ENCODE assay signal across 8 mouse cellular contexts in the genomic region with DNA sequence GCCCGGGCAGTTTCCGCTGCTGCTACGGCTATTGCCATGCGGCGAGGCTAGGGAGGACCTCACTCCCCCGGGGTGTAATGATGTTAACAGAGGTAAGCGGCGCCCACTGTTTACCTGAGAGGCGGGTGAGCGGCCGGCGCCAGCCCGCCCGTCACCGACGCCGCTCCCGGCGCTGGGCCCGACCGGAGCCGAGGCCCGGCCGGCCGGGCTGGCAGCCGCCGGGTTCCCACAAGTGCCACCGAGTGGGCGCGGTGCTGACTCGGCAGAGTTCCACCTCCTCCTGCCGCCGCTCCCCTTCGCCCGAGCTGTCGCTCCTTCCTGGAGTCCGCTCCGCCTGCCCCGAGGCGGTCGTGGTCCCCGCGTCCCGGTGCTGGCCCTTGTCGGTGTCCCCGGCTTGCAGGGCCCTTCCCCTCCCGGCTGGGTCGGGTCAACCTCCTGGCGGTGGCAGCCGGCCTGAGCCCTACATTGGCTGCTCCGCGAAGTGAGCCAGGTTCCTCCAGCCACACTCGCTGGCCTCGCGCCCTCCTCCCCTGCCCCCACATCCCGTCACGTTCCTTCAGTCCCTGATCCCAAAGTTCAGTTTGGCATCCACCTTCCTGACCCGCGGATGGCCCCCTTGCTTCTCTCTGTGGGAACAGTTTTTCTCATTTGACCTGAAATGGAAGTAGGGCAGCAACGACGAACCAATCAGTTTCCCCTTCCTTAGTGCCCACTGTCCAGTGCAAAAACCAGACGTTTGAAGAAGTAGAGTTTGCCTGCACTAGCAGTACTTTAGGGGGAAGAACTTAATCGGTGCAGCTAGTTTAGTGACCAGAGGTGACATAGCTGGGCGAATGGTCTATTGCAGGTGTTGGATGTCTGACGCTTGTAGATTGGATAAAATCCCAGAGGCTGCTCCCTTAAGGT. TPM values are rescaled to one million over a fixed set of nuclear protein-coding genes. Genes with fewer than 3 reads are reported as not detected.
A peak's percentile ranks its signal among the peaks of the same experiment; 100 is the strongest.
DNase-seq lines count a peak whose midpoint lies in the region; ATAC-seq and TF ChIP-seq lines count a peak whose summit lies in the region.

No protein-coding gene starts in this region.

- ATAC-seq in frontal cortex, adult (ENCODE audit: low TSS enrichment): peak; percentile 59
- peak; percentile 29 to 56 for ATAC-seq in hematopoietic stem cell, adult 5-6 weeks (replicated peaks in 1 of 2; ENCODE audit: insufficient read depth in 1 of 2, low FRiP score in 2 of 2, low TSS enrichment in 1 of 2, low read depth in 1 of 2, poor library complexity in 2 of 2, severe bottlenecking in 2 of 2)
- peak; percentile 63 for ATAC-seq in megakaryocyte, adult 5-6 weeks (ENCODE audit: poor library complexity, severe bottlenecking)

- intact Hi-C loops in left cerebral cortex, adult 2 months (cut with DNase I): no loop called here

- H3K4me3 ChIP-seq in left cerebral cortex, adult 2 months: peak overlapping the region; percentile 70

- DNase-seq in WW6 (ENCODE audit: low read depth, low spot score): peak; percentile 5
- peak; percentile 84 for DNase-seq in cerebellum, adult 9-11 months
- peak in 1 of 2 experiments; percentile 55 for DNase-seq in left cerebral cortex, adult 2 months (ENCODE audit: extremely low spot score in 1 of 2, low spot score in 2 of 2)
- DNase-seq in right cerebral cortex, adult 2 months (ENCODE audit: low spot score in 2 of 2): peak; percentile 40 to 45
- DNase-seq in urinary bladder, postnatal 14 days (ENCODE audit: low spot score): peak; percentile 57

- H3K27ac ChIP-seq in left cerebral cortex, adult 2 months: peak overlapping the region; percentile 98

- TF ChIP-seq CTCF in left cerebral cortex, adult 2 months (IDR thresholded peaks at IDR 0.05): peak; percentile 3

RNA-seq across cellular contexts. Expression of a gene that starts 0.6 kb away (rescaled TPM):
- 30.8 and 42.6 TPM in 2 replicates for total RNA-seq in hematopoietic stem cell, adult 5-6 weeks (2017)
- 10 to 100 TPM; 61.1 to 67.2 TPM for total RNA-seq in left cerebral cortex, adult 2 months (2021)
- 24.5 and 26.1 TPM in 2 replicates for total RNA-seq in megakaryocyte, adult 5-6 weeks (2015)
- total RNA-seq in megakaryocyte, adult 5-6 weeks (2017): 37.8 and 38.5 TPM in 2 replicates
